Mouse (Mus musculus) megakaryocyte, embryonic 14.5 days (primary cell): ENCODE results near the gene Lbx1.

Source experiments
- FLI1 ChIP-seq: IDR thresholded peaks from 2 replicates; pipeline ENCODE4 v1.6.1; 2012; ENCODE audit warnings: low read length, inconsistent platforms, mixed read lengths
- GATA1 ChIP-seq: IDR thresholded peaks from 3 replicates; pipeline ENCODE4 v1.6.1; 2012; ENCODE audit warnings: mixed read lengths, low read length, inconsistent platforms, borderline replicate concordance

GRCm38 (mm10) chr19:45220593-45221457 is 14.8 kb downstream of the Lbx1 start:
- TF ChIP-seq FLI1 (no peak), GATA1 (no peak)
